Mouse (Mus musculus): ENCODE measurements around the gene Gm14403.
"Not testable (repeated sequence)": the region's sequence is repeated elsewhere in the genome, so short reads cannot be mapped to it uniquely, and the experiment has no call there.

The Gm14403 gene

DNA sequence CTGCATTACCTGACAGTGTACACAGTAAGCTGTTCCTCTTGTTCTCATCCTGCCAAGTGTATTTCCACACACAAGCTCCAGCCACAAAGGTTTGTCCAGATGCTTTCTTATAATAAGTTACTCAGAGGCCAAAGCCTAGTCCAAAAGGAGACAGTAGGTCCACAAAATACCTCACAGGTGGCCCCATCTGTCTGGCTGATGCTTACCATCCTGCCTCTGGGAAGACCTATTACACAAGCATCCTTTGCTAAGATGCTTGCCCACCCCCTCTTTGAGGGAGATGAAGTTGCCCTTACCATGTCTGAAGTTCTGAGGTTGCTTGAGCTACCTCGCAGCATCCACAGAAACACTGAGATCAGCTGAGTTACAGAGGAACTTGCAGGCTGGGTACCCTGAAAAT lies 57.2 kb downstream of the Gm14403 start:
- not testable (repeated sequence) for ATAC-seq (ENCODE audit: insufficient number of reproducible peaks, low FRiP score, low TSS enrichment)
